Mouse (Mus musculus): Measurements from ENCODE around the gene Dpf3. TPM values are rescaled to one million over a fixed set of nuclear protein-coding genes. Genes with fewer than 3 reads are reported as not detected.

The Dpf3 gene
- total RNA-seq, 2 experiments from 2014 or later, result 15.9 to 20.0 TPM

- no peak for DNase-seq
- intact Hi-C loops (cut with DNase I), result no loop called here
Measured at GRCm38 (mm10) chr12:83475419-83475818, 12.1 kb downstream of the Dpf3 start.

GRCm38 (mm10) chr12:83473987-83474600 lies 13.4 kb downstream of the Dpf3 start:
- no peak for DNase-seq
- intact Hi-C loops (cut with DNase I), result no loop called here

GRCm38 (mm10) chr12:83471760-83472159 lies 15.8 kb downstream of the Dpf3 start:
- intact Hi-C loops (cut with DNase I), result no loop called here
- no peak for DNase-seq

- no peak for DNase-seq
- intact Hi-C loops (cut with DNase I), result no loop called here
Measured at GRCm38 (mm10) chr12:83470085-83470484, 17.4 kb downstream of the Dpf3 start.

GRCm38 (mm10) chr12:83466508-83467430 lies 20.7 kb downstream of the Dpf3 start:
- no peak for DNase-seq
- intact Hi-C loops (cut with DNase I), result no loop called here

GRCm38 (mm10) chr12:83466053-83466452 lies 21.5 kb downstream of the Dpf3 start:
- intact Hi-C loops (cut with DNase I), result no loop called here
- no peak for DNase-seq

GRCm38 (mm10) chr12:83460272-83460671 lies 27.2 kb downstream of the Dpf3 start:
- no peak for DNase-seq

GRCm38 (mm10) chr12:83454697-83455321 lies 32.7 kb downstream of the Dpf3 start:
- intact Hi-C loops (cut with DNase I), result no loop called here

More at GRCm38 (mm10) chr12:83460272-83460671, 27.2 kb downstream of the Dpf3 start:
- intact Hi-C loops (cut with DNase I), result no loop called here

GRCm38 (mm10) chr12:83451850-83452249 lies 35.7 kb downstream of the Dpf3 start:
- intact Hi-C loops (cut with DNase I), result no loop called here
- DNase-seq, result no peak

More at GRCm38 (mm10) chr12:83454697-83455321, 32.7 kb downstream of the Dpf3 start:
- DNase-seq, result no peak

- no peak for DNase-seq
- intact Hi-C loops (cut with DNase I), result no loop called here
Measured at GRCm38 (mm10) chr12:83450471-83450870, 37.0 kb downstream of the Dpf3 start.

- no peak for DNase-seq
- intact Hi-C loops (cut with DNase I), result no loop called here
Measured at GRCm38 (mm10) chr12:83449202-83449601, 38.3 kb downstream of the Dpf3 start.

GRCm38 (mm10) chr12:83445587-83445986 lies 41.9 kb downstream of the Dpf3 start:
- DNase-seq, result no peak
- intact Hi-C loops (cut with DNase I), result no loop called here

- intact Hi-C loops (cut with DNase I), result no loop called here
- DNase-seq, result no peak
Measured at GRCm38 (mm10) chr12:83444448-83444847, 43.1 kb downstream of the Dpf3 start.

- intact Hi-C loops (cut with DNase I), result no loop called here
- no peak for DNase-seq
Measured at GRCm38 (mm10) chr12:83438002-83438401, 49.5 kb downstream of the Dpf3 start.

GRCm38 (mm10) chr12:83433987-83434698 lies 53.4 kb downstream of the Dpf3 start:
- DNase-seq, result no peak
- intact Hi-C loops (cut with DNase I), result no loop called here

GRCm38 (mm10) chr12:83433436-83433835 lies 54.1 kb downstream of the Dpf3 start:
- intact Hi-C loops (cut with DNase I), result no loop called here
- DNase-seq, result no peak

GRCm38 (mm10) chr12:83430207-83430606 lies 57.3 kb downstream of the Dpf3 start:
- DNase-seq, result no peak
- intact Hi-C loops (cut with DNase I), result no loop called here

- intact Hi-C loops (cut with DNase I), result no loop called here
- DNase-seq, result no peak
Measured at GRCm38 (mm10) chr12:83428016-83428415, 59.5 kb downstream of the Dpf3 start.

- intact Hi-C loops (cut with DNase I), result no loop called here
- no peak for DNase-seq
Measured at GRCm38 (mm10) chr12:83427601-83428000, 59.9 kb downstream of the Dpf3 start.

- intact Hi-C loops (cut with DNase I), result no loop called here
Measured at GRCm38 (mm10) chr12:83426326-83426725, 61.2 kb downstream of the Dpf3 start.

GRCm38 (mm10) chr12:83425736-83426135 lies 61.8 kb downstream of the Dpf3 start:
- no peak for DNase-seq
- intact Hi-C loops (cut with DNase I), result no loop called here

More at GRCm38 (mm10) chr12:83426326-83426725, 61.2 kb downstream of the Dpf3 start:
- no peak for DNase-seq
